In genomic region chr16:5688322-5688721, GRCm38 (mm10) we compare ENCODE assay signal across 25 mouse cellular contexts.
A peak's percentile ranks its signal among the peaks of the same experiment; 100 is the strongest.
DNase-seq lines count a peak whose midpoint lies in the region; ATAC-seq lines count a peak whose summit lies in the region.
"Had no signal": no experiment of that assay in that cellular context is flagged by ENCODE, and none has a peak within 500 bp of the region (broad histone marks: within the 10 kb centered on the region; RNA-seq: fewer than 3 reads in every experiment).

No protein-coding gene starts in this region.

- H3K4me1 ChIP-seq in forebrain, embryonic 15.5 days: no peaks in the 10 kb centered on the region
- no peaks in the 10 kb centered on the region for H3K4me1 ChIP-seq in forebrain, embryonic 11.5 days (replicated peaks; ENCODE audit: control insufficient read depth, insufficient read depth, low read length)
- H3K4me1 ChIP-seq: embryonic facial prominence, embryonic 12.5 days; embryonic facial prominence, embryonic 15.5 days; forebrain, embryonic 13.5 days; heart, embryonic 13.5 days; intestine, embryonic 15.5 days had no signal

- no peak overlapping the region for H3K4me2 ChIP-seq in forebrain, embryonic 15.5 days (replicated peaks)
- H3K4me2 ChIP-seq in forebrain, embryonic 11.5 days (ENCODE audit: low read depth, low read length, severe bottlenecking): no peak overlapping the region
- H3K4me2 ChIP-seq: embryonic facial prominence, embryonic 12.5 days; embryonic facial prominence, embryonic 15.5 days; forebrain, embryonic 13.5 days; heart, embryonic 13.5 days; intestine, embryonic 15.5 days had no signal

- no peaks in the 10 kb centered on the region for H3K36me3 ChIP-seq in forebrain, embryonic 15.5 days
- no peaks in the 10 kb centered on the region for H3K36me3 ChIP-seq in forebrain, embryonic 11.5 days (ENCODE audit: control insufficient read depth, insufficient read depth, low read length)
- H3K36me3 ChIP-seq: embryonic facial prominence, embryonic 12.5 days; embryonic facial prominence, embryonic 15.5 days; heart, embryonic 13.5 days; intestine, embryonic 15.5 days had no signal

- no peak for ATAC-seq in forebrain, embryonic 15.5 days (replicated peaks)
- ATAC-seq in forebrain, embryonic 11.5 days (replicated peaks; ENCODE audit: low FRiP score): no peak
- peak; percentile 31; the same call in 1 of the 2 replicates for ATAC-seq in frontal cortex, adult (ENCODE audit: low TSS enrichment)
- ATAC-seq: activated CD4-positive, CD25-positive, alpha-beta regulatory T cell, adult 4 months; forebrain, embryonic 13.5 days; hindbrain, embryonic 16.5 days; intestine, embryonic 15.5 days had no signal

- H3K4me3 ChIP-seq in forebrain, embryonic 15.5 days: no peak overlapping the region
- H3K4me3 ChIP-seq in forebrain, embryonic 11.5 days (ENCODE audit: low read depth, low read length): no peak overlapping the region
- H3K4me3 ChIP-seq: embryonic facial prominence, embryonic 12.5 days; embryonic facial prominence, embryonic 15.5 days; forebrain, embryonic 13.5 days; heart, embryonic 13.5 days; intestine, embryonic 15.5 days had no signal

- no peaks in the 10 kb centered on the region for H3K27me3 ChIP-seq in forebrain, embryonic 15.5 days
- H3K27me3 ChIP-seq in forebrain, embryonic 11.5 days (ENCODE audit: control insufficient read depth, insufficient read depth, low read length): no peaks in the 10 kb centered on the region
- H3K27me3 ChIP-seq: embryonic facial prominence, embryonic 12.5 days; embryonic facial prominence, embryonic 15.5 days; forebrain, embryonic 13.5 days; heart, embryonic 13.5 days; intestine, embryonic 15.5 days had no signal

- H3K9ac ChIP-seq in forebrain, embryonic 15.5 days (replicated peaks): no peak overlapping the region
- H3K9ac ChIP-seq in forebrain, embryonic 11.5 days (ENCODE audit: low read length): no peak overlapping the region
- H3K9ac ChIP-seq: embryonic facial prominence, embryonic 12.5 days; embryonic facial prominence, embryonic 15.5 days; forebrain, embryonic 13.5 days; heart, embryonic 13.5 days; intestine, embryonic 15.5 days had no signal

- no peak for DNase-seq in forebrain, embryonic 11.5 days (ENCODE audit: low spot score)
- DNase-seq in frontal cortex, postnatal 14 days (ENCODE audit: low spot score in 2 of 2): no peak
- DNase-seq in layer of hippocampus, adult 9-11 months: peak; percentile 27
- DNase-seq in layer of hippocampus, postnatal 36 days: no peak
- DNase-seq: adrenal gland, adult 8-10 months; adrenal gland, postnatal 25 days; cerebellum, adult 11 months; cerebellum, adult 2 months; cerebellum, adult 9-11 months; cerebellum, postnatal 25 days; gastrocnemius, postnatal 10 days; gastrocnemius, postnatal 36 days; heart, postnatal 14 days; heart, postnatal 4 days; kidney, adult 11 months; kidney, adult 8-10 months had no signal

- WGBS in forebrain, embryonic 15.5 days: 72% methylated on average over 3 of the region's 3 CpGs
- 91% methylated on average over 3 of the region's 3 CpGs for WGBS in forebrain, embryonic 11.5 days

- no peaks in the 10 kb centered on the region for H3K9me3 ChIP-seq in forebrain, embryonic 15.5 days
- no peaks in the 10 kb centered on the region for H3K9me3 ChIP-seq in forebrain, embryonic 11.5 days (ENCODE audit: control insufficient read depth, low read length)
- H3K9me3 ChIP-seq: embryonic facial prominence, embryonic 12.5 days; embryonic facial prominence, embryonic 15.5 days; forebrain, embryonic 13.5 days; heart, embryonic 13.5 days; intestine, embryonic 15.5 days had no signal

- 0 out of 2 replicates have a peak overlapping the region, but pooled peaks have one; percentile 34 for H3K27ac ChIP-seq in forebrain, embryonic 15.5 days (replicated peaks)
- H3K27ac ChIP-seq in forebrain, embryonic 11.5 days (ENCODE audit: low read depth, low read length): no peak overlapping the region
- H3K27ac ChIP-seq: embryonic facial prominence, embryonic 12.5 days; embryonic facial prominence, embryonic 15.5 days; forebrain, embryonic 13.5 days; heart, embryonic 13.5 days; intestine, embryonic 15.5 days had no signal
